Mouse (Mus musculus) lung, adult 2 months (tissue): ENCODE data around the gene Cbwd1. TPM values are rescaled to one million over a fixed set of nuclear protein-coding genes. Genes with fewer than 3 reads are reported as not detected.

Experiments
- DNase-seq: peaks from one replicate; pipeline ENCODE4 v3.0.0; 2022
- H3K4me1 ChIP-seq: fragments of 200-500 bp; 2 replicates; pipeline ENCODE4 v1.6.1; 2011; ENCODE audit warnings: low read length; ENCODE audit not compliant: control insufficient read depth, insufficient read depth
- H3K4me3 ChIP-seq: fragments of 200-500 bp; replicated peaks from 2 replicates; pipeline ENCODE3; 2011; ENCODE audit warnings: low read depth, mild to moderate bottlenecking, control low read depth, low read length; ENCODE audit errors: extremely low read depth
- CTCF ChIP-seq: fragments of 200-500 bp; IDR thresholded peaks from 2 replicates; pipeline ENCODE4 v1.5.1; 2011; ENCODE audit warnings: mild to moderate bottlenecking, low read length, control low read depth; ENCODE audit not compliant: insufficient read depth
- POLR2A ChIP-seq: fragments of 200-500 bp; IDR thresholded peaks from 2 replicates; pipeline ENCODE4 v1.6.1; 2011; ENCODE audit warnings: low read depth, mild to moderate bottlenecking, control low read depth, low read length, borderline replicate concordance; ENCODE audit errors: extremely low read depth
- WGBS: fragments of 180-500 bp; shearing (Covaris S2); methylation state at CpG from one replicate; pipeline ENCODE4 v1.1.7; 2018; 5-methylcytosine and 5-hydroxymethylcytosine counted together
- polyA plus RNA-seq: library from polyadenylated mRNA; depleted of rRNA; stranded (reverse); fragments of >200 nt; gene quantifications from 2 replicates; pipeline ENCODE4 v1.2.3, GENCODE M21; 2012

Gene Cbwd1
- polyA plus RNA-seq, 1 experiment: 2.6 TPM

DNA sequence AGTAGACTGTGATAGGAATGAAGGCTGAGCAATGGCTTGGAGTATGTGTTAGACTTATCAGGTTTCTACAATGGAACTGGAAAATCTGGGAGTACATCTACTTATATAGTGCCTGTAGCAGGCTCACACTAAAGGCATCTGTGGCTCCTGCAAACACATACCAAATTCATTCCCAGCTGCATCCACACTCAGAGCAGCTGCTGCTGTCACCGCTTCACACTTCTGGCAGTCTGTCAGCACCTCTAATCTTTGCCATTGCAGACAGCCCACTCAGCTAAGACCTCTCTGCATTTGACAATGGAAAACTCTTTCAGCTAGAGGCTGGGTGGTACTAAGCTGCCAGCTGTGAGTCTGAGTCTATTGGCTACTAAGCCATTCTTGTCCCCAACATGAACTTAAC, 24.3 kb downstream of the Cbwd1 start:
- H3K4me1 ChIP-seq: no peaks in the 10 kb centered on the region
- WGBS: 77% methylated on average over 1 of the region's 1 CpGs
- H3K4me3 ChIP-seq: no peak overlapping the region
- no peak for DNase-seq
- no peak for TF ChIP-seq POLR2A
- TF ChIP-seq CTCF: no peak

- 65% methylated on average over 1 of the region's 1 CpGs for WGBS
- TF ChIP-seq CTCF (no peak), POLR2A (no peak)
- Histone ChIP-seq H3K4me3 (no peak overlapping the region), H3K4me1 (no peaks in the 10 kb centered on the region)
- no peak for DNase-seq
These were observed 32.4 kb downstream of the Cbwd1 start for GRCm38 (mm10) chr19:24929041-24929440.

- DNase-seq: no peak
- TF ChIP-seq CTCF: no peak
- no peak for TF ChIP-seq POLR2A
- H3K4me3 ChIP-seq: no peak overlapping the region
- whole genome bisulfite sequencing: 80% methylated on average over 5 of the region's 5 CpGs
- H3K4me1 ChIP-seq: no peaks in the 10 kb centered on the region
These were observed 40.5 kb downstream of the Cbwd1 start for GRCm38 (mm10) chr19:24920866-24921265.

GRCm38 (mm10) chr19:24908385-24909155, 52.8 kb downstream of the Cbwd1 start:
- 85% methylated on average over 3 of the region's 3 CpGs for WGBS

GRCm38 (mm10) chr19:24907655-24908054, 53.8 kb downstream of the Cbwd1 start:
- Histone ChIP-seq H3K4me3 (no peak overlapping the region), H3K4me1 (no peaks in the 10 kb centered on the region)
- no peak for TF ChIP-seq POLR2A
- TF ChIP-seq CTCF: no peak
- 85% methylated on average over 6 of the region's 6 CpGs for WGBS
- DNase-seq: no peak

More at GRCm38 (mm10) chr19:24908385-24909155, 52.8 kb downstream of the Cbwd1 start:
- no peak for DNase-seq
- TF ChIP-seq CTCF: no peak
- no peak for TF ChIP-seq POLR2A
- Histone ChIP-seq H3K4me1 (no peaks in the 10 kb centered on the region), H3K4me3 (no peak overlapping the region)

- Histone ChIP-seq H3K4me3 (no peak overlapping the region), H3K4me1 (no peaks in the 10 kb centered on the region)
- DNase-seq: no peak
- 56% methylated on average over 2 of the region's 2 CpGs for WGBS
- TF ChIP-seq POLR2A: no peak
- TF ChIP-seq CTCF: no peak
These were observed 58.6 kb downstream of the Cbwd1 start for GRCm38 (mm10) chr19:24902821-24903220.

GRCm38 (mm10) chr19:24902256-24902655, 59.2 kb downstream of the Cbwd1 start:
- Histone ChIP-seq H3K4me1 (no peaks in the 10 kb centered on the region), H3K4me3 (no peak overlapping the region)
- WGBS: 9% methylated on average over 2 of the region's 2 CpGs
- TF ChIP-seq POLR2A: no peak
- no peak for TF ChIP-seq CTCF
- no peak for DNase-seq

- Histone ChIP-seq H3K4me1 (no peaks in the 10 kb centered on the region), H3K4me3 (no peak overlapping the region)
- no peak for DNase-seq
- TF ChIP-seq POLR2A (no peak), CTCF (no peak)
- WGBS: 12% methylated on average over 3 of the region's 3 CpGs
These were observed 59.7 kb downstream of the Cbwd1 start for GRCm38 (mm10) chr19:24901666-24902065.

DNA sequence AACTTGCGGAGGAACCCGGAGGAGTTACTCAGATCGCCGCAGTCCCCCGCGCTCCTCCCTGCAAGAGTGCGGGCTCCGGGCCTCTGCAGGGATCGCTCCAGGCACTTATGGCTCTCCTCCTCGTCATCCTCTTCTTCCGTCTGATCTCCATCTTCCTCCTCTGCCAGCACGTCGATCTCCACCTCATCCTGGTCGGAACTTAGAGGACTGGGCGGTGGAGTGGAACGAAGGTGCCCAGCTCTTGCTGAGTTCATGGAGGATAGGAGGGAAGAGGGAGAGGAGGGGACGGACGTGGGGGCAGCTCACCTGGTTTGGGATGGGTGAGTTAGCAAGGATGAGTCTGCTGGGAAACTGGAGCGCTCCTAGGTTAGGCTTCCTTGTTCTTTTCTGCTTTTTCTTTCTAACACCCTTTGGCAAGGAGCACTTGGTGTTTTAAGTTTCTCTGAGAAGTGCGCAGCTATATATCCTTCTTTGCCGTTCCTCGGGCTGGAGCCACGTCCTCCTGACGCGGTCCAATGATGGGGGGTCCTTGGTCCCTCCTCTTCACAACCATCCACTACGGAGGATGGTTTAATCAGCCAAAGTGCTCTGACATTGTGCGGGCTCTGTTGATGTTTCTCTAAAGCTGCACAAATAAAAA, 60.7 kb downstream of the Cbwd1 start, which contains the start of gene Foxd4:
Gene Foxd4 (minus strand): TSS at position 617 of the 640 bp plus-strand sequence.
- Histone ChIP-seq H3K4me1 (no peaks in the 10 kb centered on the region), H3K4me3 (no peak within 1 kb of the TSS)
- WGBS: 2% methylated on average over 27 of the region's 27 CpGs
- TF ChIP-seq CTCF (no peak), POLR2A (no peak)
- DNase-seq: no peak

DNA sequence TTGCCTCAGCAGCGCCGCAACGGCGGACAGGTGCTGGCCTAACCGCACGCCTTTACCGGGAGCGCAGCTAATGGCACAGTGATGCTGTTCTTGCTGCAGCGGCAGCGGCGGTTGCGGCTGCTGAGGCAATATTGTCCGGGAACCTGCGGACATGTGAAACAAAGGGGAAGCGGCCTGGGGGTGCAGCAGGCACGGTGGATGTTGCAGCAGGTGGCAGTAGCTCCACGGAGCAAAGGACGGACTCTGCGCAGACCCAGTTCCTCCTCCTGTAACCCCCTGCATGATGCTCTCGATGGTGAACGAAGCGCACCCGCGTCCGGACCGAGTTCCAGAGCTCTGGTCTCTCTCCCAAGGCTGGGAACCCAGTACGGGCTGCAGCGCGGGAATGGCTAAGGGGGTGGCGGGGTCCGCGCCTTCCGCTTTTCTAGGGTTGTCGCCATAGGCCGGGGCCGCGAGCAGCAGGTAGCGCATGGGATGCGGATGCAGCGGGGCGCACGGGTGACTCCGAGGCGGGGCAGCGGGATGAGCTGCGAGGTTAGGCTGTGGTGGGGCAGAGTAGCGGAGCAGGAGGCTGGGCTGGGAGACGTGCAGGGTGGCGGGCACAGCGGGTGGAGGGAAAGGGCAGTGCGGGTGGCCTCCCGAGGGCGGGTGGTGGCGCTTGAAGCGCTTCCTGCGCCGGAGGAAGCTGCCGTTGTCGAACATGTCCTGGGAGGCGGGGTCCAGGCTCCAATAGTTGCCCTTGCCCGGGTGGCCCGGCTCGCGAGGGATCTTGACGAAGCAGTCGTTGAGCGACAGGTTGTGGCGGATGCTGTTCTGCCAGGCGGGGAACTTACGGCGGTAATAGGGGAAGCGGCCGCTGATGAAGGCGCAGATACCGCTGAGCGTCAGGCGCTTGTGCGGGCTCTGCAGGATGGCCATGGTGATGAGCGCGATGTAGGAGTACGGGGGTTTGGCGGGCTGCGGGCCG, 61.5 kb downstream of the Cbwd1 start:
- TF ChIP-seq CTCF (no peak), POLR2A (no peak)
- DNase-seq: peak; percentile 12
- no peaks in the 10 kb centered on the region for H3K4me1 ChIP-seq
- WGBS: 1% methylated on average over 84 of the region's 84 CpGs
- no peak overlapping the region for H3K4me3 ChIP-seq
